Mouse (Mus musculus) small intestine, adult 2 months (tissue): ENCODE results near the gene Pdxdc1. TPM values are rescaled to one million over a fixed set of nuclear protein-coding genes. Genes with fewer than 3 reads are reported as not detected.

ENCODE experiments used
- H3K27ac ChIP-seq: fragments of 200-500 bp; 2 replicates; pipeline ENCODE4 v1.5.1; 2012; ENCODE audit warnings: low read depth, low read length, control low read depth, inconsistent platforms; ENCODE audit not compliant: insufficient read depth
- H3K27me3 ChIP-seq: fragments of 200-500 bp; 2 replicates; pipeline ENCODE4 v1.6.1; 2012; ENCODE audit warnings: mild to moderate bottlenecking, moderate library complexity, low read length, inconsistent platforms; ENCODE audit not compliant: control insufficient read depth, insufficient read depth
- H3K36me3 ChIP-seq: fragments of 200-500 bp; 2 replicates; pipeline ENCODE4 v1.6.1; 2012; ENCODE audit warnings: mild to moderate bottlenecking, low read length, control low read depth, inconsistent platforms; ENCODE audit not compliant: control insufficient read depth, insufficient read depth
- H3K4me1 ChIP-seq: fragments of 200-500 bp; 2 replicates; pipeline ENCODE4 v1.6.1; 2012; ENCODE audit warnings: low read length, inconsistent platforms, mixed read lengths; ENCODE audit not compliant: control insufficient read depth, insufficient read depth, insufficient read length
- H3K4me3 ChIP-seq: fragments of 200-500 bp; 2 replicates; pipeline ENCODE4 v1.5.1; 2012; ENCODE audit warnings: low read depth, mild to moderate bottlenecking, control low read depth, inconsistent platforms, low read length, moderate library complexity
- CTCF ChIP-seq: fragments of 200-500 bp; IDR thresholded peaks from 2 replicates; pipeline ENCODE4 v1.5.1; 2012; ENCODE audit warnings: low read depth, mild to moderate bottlenecking, control low read depth, inconsistent platforms, low read length, moderate library complexity, mixed read lengths; ENCODE audit not compliant: insufficient replicate concordance, insufficient read length; ENCODE audit errors: extremely low read depth
- POLR2A ChIP-seq: fragments of 200-500 bp; IDR thresholded peaks from 2 replicates; pipeline ENCODE4 v1.6.1; 2012; ENCODE audit warnings: low read depth, mild to moderate bottlenecking, control low read depth, inconsistent platforms, low read length, moderate library complexity
- WGBS: fragments of 180-500 bp; shearing (Covaris S2); methylation state at CpG from one replicate; pipeline ENCODE4 v1.1.7; 2018; 5-methylcytosine and 5-hydroxymethylcytosine counted together
- polyA plus RNA-seq: library from polyadenylated mRNA; depleted of rRNA; stranded (reverse); fragments of >200 nt; gene quantifications from 2 replicates; pipeline ENCODE4 v1.2.3, GENCODE M21; 2012; rRNA removed

The Pdxdc1 gene
- polyA plus RNA-seq, 1 experiment: 137 TPM

GRCm38 (mm10) chr16:13785932-13786331, 117.0 kb downstream of the Pdxdc1 start:
- WGBS: 73% methylated on average over 3 of the region's 3 CpGs

More at GRCm38 (mm10) chr16:13785932-13786331, 117.0 kb downstream of the Pdxdc1 start:
- TF ChIP-seq CTCF (no peak), POLR2A (no peak)
- Histone ChIP-seq H3K27me3 (no peaks in the 10 kb centered on the region), H3K4me3 (no peak overlapping the region), H3K36me3 (peaks cover 30% of the 10 kb centered on the region), H3K4me1 (0 out of 2 replicates have a peak, but pooled peaks cover 3% of the 10 kb centered on the region), H3K27ac (no peak overlapping the region; the same call in 1 of the 2 replicates)

Other genes starting within 250 kb of the Pdxdc1 start
- 3.8 and 9.5 TPM in 2 replicates for gene Parn, start 235.0 kb downstream of the Pdxdc1 start, polyA plus RNA-seq
- 6.2 and 12.8 TPM in 2 replicates for gene Bfar, start 231.3 kb downstream of the Pdxdc1 start, polyA plus RNA-seq
- gene 3110001I22Rik, start 231.2 kb downstream of the Pdxdc1 start, polyA plus RNA-seq: 0.46 and 1.2 TPM in 2 replicates
- gene Pla2g10, start 172.1 kb downstream of the Pdxdc1 start, polyA plus RNA-seq: 9.5 and 21.3 TPM in 2 replicates
- 1.6 and 2.7 TPM in 2 replicates for gene Rrn3, start 122.4 kb downstream of the Pdxdc1 start, polyA plus RNA-seq
- 23.0 and 45.9 TPM in 2 replicates for gene Ntan1, start 84.3 kb downstream of the Pdxdc1 start, polyA plus RNA-seq
- gene Mpv17l, start within 50 bp of the Pdxdc1 start, polyA plus RNA-seq: 2.7 and 4.7 TPM in 2 replicates
- gene 2900011O08Rik, start 83.5 kb upstream of the Pdxdc1 start, polyA plus RNA-seq: 0.14 and 0.35 TPM in 2 replicates
- not detected in 2 replicates for gene Ifitm7, start 83.8 kb upstream of the Pdxdc1 start, polyA plus RNA-seq